Mouse (Mus musculus) adrenal gland, postnatal 25 days (tissue): ENCODE data around the gene Snta1. TPM values are rescaled to one million over a fixed set of nuclear protein-coding genes. Genes with fewer than 3 reads are reported as not detected.
A peak's percentile ranks its signal among the peaks of the same experiment; 100 is the strongest.

Experiments used
- DNase-seq: peaks from one replicate; pipeline ENCODE4 v3.0.0; 2021; ENCODE audit warnings: mixed read lengths
- total RNA-seq: library from RNA; stranded (reverse); gene quantifications from 2 replicates; pipeline ENCODE4 v1.2.3, GENCODE M21; 2021

Snta1 gene
- total RNA-seq, 1 experiment from 2014 or later: 24.7 TPM

DNA sequence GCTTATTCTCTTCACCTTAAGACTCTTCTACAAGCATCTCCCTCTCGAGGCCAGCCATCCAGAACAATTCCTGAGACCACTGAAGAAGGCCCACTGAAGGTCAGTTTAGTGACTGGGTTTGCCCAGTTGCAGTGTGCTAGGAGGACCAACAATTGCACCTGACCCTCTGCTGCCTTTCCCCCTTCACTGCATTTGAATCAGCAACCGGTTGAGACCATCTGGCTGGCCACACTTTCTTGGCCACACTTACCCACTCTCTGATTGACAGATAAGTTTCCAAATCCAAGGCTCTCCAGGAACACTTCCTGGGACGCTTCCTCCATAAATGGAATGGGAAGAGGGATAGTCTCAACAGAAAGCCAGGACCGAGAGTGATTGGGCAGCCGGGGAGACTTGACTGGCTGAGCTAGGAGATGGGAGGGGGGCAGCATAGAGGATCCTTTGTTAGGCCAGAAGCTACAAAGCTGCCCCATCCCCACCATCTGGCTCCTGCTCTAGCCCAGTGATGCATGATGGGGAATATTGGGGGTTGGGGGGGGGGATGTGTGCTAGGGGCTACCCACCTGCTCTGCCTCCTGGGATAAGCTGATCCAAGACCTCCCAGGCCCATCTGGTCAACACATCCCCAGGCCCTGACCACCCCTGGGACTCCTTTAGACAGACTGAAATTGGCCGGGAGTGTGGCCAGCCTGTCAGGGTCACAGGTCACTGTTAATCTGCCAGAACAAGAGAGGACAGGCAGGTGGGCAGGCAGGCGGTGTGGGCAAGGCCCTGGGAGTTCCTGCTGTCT is 13.2 kb upstream of the Snta1 start:
- DNase-seq: no peak

GRCm38 (mm10) chr2:154419631-154420515 is 12.0 kb upstream of the Snta1 start:
- DNase-seq: no peak

GRCm38 (mm10) chr2:154418001-154418400 is 10.1 kb upstream of the Snta1 start:
- no peak for DNase-seq

DNA sequence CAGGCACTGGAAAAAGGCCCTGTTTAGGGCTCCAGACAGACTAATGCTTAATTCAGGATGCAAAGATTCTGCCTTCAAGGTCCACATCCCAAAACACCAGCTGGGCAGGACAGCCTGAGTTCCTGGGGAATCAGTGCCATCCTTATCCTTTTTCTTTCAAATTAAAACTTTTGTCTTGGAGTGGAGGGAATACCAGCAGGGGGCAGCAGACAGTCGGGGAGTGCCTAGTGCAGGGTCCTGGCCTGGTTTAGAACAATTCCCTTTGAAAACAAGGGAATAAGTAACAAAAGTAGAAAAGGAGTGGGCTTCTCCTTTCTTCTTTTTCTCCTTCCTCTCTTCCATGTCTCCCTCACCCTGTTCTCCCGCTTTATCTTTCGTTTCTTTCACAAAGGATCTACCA is 9.2 kb upstream of the Snta1 start:
- peak; percentile 86 for DNase-seq

DNA sequence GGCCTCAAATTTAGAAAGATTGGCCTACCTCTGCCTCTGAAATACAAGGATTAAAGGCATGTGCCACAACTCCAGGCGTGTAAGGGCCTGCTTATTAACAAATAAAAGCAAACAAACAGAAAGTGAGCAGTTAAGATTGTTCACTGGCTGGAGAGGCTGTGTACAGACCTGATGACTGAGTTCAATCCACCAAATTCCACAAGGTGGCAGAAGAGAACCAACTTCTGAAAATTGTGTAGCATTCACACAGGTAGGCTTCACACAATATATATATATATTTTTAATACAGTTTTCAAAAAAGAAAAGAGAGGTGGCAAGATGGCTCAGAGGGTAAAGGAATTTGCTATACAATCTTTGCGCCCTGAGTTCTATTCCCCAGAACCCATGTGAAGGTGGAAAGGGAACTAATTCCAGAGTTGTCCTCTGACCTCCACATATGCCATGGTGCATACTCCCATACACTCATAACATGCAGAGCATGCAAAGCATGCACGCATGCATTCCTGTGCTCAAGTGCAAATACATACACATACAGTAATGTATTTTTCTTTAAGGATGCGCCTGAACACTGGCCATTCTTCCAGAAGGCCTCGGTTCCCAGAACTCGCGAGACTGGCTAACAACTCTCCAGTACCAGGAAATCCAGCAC is 4.2 kb upstream of the Snta1 start:
- no peak for DNase-seq

GRCm38 (mm10) chr2:154410355-154410754 is 2.5 kb upstream of the Snta1 start:
- peak; percentile 33 for DNase-seq

DNA sequence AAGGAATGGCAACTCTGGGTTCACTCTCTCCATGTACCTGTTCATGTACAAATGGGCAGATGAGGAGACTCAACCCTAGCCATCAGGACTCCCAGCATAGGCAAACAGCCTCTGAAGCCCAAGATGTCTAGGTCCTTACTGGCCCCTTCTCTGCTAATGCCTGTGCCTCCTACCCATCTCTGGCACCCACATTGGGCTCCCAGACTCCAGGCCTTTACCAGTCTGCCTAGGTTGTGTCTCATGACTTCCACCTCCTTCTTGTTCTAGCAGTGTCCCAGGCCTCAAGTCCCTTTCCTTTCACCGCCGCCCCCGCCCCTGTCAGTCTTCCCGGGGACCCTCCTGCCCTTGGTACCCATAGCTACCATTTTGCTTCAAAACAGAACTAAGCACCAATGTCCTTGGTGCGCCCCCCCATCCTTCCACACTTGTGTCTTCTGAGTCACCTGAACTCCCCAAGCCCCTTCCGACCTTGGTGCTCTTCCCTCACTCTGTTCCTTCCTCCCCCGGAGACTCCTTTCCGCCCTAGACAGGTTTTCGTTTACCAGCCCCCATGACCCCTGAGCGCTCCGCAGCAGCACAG is 746 bp downstream of the Snta1 start:
- no peak for DNase-seq

- no peak for DNase-seq
Measured at GRCm38 (mm10) chr2:154405447-154405994, 2.4 kb downstream of the Snta1 start.

DNA sequence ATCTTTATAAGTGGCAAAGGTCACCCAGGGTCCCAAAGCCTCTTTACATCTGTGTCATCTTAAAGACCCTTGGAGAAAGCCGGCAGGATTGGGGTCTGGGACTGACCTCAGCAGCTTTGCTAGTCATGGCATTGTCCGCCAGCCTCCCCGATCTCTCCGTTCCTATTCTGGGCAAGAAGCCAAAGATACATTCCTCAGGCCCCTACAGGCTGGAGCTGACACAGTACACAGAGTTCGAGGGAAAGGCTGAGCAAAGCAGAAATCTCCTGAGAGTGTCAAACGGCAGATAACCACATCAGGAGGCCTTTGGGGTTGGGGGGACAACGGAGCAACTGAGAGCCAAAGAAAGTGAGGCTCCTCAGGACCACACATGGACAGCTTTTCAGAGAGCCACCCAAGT is 5.1 kb downstream of the Snta1 start:
- DNase-seq: peak; percentile 32

DNA sequence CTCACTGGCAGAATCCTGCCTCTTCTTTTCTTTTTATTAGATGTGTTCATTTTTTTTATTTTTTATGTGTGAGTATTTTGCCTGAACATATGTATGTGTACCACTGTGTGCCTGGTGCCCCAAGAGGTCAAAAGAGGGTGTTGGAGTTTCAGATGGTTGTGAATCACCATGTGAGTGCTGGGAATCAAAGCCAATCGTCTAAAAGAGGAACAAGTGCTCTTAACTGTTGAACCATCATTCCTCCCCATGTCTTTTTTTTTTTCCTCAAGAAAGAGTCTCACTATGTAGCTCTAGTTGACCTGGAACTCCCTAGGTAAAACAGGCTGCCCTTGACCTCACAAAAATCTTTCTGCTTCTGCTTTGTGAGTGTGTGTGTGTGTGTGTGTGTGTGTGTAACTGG is 5.9 kb downstream of the Snta1 start:
- no peak for DNase-seq

GRCm38 (mm10) chr2:154399325-154399724 is 8.6 kb downstream of the Snta1 start:
- DNase-seq: no peak

GRCm38 (mm10) chr2:154398267-154398666 is 9.6 kb downstream of the Snta1 start:
- DNase-seq: no peak

GRCm38 (mm10) chr2:154396529-154396928 is 11.4 kb downstream of the Snta1 start:
- no peak for DNase-seq

- no peak for DNase-seq
Measured at GRCm38 (mm10) chr2:154394602-154395001, 13.3 kb downstream of the Snta1 start.

DNA sequence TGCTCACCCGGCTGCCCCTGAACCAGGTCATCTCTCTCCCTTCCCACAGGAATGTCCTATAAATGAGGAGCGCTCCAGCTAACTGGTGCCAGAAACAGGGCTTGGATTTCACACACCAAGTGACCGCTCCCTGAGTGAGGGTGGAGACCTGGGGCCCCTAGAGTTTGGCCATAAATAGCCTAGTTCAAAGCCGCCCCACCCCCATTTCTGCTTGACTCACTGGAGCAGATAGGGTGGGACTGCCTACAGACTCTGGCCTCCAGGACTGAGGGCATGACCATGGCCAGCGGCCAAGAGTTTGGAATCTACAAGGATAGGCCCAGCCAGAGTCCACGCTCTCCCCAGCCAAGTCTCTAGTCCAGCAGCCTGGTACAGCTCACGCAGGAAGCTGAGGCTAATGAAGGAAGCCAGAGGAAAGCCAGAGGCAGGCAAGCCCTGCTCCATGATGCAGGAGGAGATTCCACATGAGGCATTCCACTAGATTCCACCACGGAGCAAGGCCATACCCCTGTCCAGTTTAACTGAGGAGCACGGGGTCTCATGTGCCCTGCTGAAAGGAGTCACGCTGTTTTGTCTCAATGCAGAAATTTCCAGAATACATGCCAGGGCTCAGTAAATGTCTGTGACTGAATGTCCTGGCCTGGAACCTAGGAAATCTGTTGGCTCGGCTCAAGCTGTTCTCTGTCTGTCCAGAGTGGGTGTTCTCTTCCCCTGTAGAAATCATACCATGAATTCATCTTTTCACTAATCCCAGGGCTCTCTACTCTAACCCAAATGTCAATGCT is 17.5 kb downstream of the Snta1 start:
- DNase-seq: peak; percentile 93

DNA sequence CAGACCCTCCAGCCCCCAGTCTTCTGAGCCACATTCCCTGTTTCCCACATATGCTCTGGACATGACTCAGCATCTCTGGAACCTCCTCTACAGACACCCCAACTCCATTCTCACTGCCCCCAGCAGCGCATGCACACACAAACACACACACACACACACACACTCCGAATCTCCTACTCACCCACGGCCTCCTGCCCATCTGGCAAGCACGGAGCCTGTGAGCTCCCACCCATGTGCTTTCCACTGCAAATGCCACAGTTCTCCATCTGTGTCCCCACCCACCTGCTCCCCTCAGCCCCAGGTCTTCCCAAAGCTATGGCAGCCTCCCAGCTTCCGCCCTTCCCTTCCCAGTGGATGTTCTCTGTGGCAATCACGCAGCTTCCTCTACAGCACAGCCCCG is 28.8 kb downstream of the Snta1 start:
- DNase-seq: no peak

DNA sequence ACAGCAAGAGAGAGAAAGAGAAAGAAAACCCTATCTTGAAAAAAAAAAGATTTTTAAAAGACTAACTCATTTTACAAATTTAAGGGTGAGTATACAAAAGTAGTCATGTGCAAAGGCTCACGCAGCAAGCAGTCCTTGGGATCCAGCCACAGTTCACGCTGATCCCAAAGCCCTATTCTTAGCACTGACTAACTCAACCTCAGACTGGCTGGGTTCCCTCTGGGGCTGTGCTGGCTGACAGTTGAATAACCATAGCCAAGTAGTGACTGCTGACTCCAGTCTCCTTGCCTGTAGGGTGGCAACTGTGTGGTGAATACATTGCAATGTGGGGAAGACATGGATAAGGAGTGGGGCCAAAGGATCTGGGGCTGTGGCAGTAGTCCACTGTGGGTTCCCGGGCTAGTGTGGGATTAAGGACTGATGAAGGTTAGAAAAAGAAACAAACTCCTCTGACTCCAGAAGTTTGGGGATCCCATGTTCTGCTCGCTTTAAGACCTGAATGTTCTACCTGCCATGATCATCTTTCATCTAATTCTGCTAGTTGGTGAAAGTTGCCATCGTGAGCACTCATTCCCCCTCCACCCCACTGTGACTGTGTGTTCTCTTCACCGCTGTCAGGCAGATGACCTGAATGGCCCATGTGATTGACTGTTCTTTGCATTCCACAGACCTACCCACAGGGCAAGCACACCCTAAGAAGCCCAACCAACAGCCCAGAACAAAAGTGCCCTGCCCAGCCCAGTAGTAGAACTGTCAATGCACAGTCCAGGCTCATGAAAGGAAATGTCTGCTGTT is 32.9 kb downstream of the Snta1 start:
- DNase-seq: peak; percentile 40

DNA sequence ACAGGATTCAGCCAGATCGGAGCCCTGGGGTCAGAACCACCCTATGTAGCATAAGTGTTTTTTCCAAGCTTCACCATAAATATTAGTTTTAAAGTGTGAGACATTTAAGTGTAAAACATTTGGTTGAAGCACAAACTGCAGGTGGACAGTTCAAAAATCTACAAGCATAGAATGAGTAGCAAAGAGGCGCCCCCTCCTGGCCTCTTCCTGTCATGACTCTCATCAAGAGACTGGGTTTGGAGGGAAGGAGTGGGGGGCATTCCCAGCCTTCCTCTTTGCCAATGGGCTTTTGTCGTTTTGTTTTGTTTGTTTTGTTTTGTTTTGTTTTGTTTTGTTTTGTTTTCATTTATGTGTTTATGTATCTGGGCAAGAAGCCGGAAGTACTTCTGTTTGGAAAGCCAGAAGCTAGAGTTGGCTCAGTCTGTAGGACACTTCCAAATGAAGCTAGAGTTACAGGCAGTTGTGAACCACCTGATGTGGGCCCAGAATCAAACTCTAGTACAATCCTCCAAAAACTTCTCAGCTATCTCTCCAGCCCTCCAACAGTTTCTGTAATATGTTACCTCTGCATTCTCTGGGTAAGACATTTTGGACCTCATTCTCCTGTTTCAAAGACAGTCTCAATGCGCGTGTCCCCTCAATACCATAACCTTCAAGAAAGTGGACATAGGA is 33.8 kb downstream of the Snta1 start:
- peak; percentile 66 for DNase-seq

DNA sequence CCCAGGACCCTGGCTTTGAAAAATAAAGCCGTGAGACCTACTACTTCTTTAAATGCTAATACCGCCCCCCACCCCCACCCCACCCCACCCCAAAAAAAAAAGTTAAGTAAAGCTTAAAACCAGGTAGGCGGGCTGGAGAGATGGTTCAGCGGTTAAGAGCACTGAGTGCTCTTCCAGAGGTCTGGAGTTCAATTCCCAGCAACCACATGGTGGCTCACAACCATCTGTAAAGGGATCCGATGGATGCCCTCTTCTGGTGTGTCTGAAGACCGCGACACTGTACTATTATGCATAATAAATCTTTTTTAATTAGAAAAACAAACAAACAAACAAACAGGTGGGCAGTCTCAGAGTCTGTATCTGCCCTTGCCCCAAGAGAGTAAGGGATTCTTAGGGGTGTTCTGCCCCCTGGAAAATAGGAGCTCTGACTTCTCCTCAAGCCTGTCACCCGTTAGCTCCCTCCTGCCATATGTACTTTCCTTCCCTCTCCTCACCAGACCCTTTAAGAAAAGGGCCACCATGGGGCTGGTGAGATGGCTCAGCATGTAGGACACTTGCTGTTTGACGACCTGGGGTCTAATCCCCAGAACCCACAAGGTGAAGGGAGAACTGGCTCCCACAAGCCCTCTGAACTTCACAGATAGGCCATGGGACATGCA is 34.9 kb downstream of the Snta1 start, which contains the start of gene Cdk5rap1:
Gene Cdk5rap1, minus strand, starts transcription at position 169 of the 659 bp plus-strand sequence.
- DNase-seq: no peak
